Mouse (Mus musculus) hindbrain, embryonic 10.5 days (tissue): Measurements from ENCODE around the gene Tiprl. TPM values are rescaled to one million over a fixed set of nuclear protein-coding genes. Genes with fewer than 3 reads are reported as not detected.

Experiments used
- DNase-seq: peaks from one replicate; pipeline ENCODE4 v3.0.0-alpha.2; 2017; ENCODE audit warnings: low spot score
- H3K27ac ChIP-seq: fragments of 300-500 bp; sonication (generic); 2 replicates; pipeline ENCODE4 v1.5.1; 2016; ENCODE audit warnings: mild to moderate bottlenecking, moderate library complexity
- H3K27me3 ChIP-seq: fragments of 300-500 bp; sonication (generic); 2 replicates; pipeline ENCODE4 v1.6.1; 2016; ENCODE audit warnings: mild to moderate bottlenecking; ENCODE audit not compliant: poor library complexity, insufficient read depth, severe bottlenecking
- H3K36me3 ChIP-seq: fragments of 300-500 bp; sonication (generic); 2 replicates; pipeline ENCODE4 v1.6.1; 2016; ENCODE audit warnings: mild to moderate bottlenecking, moderate library complexity
- H3K4me1 ChIP-seq: fragments of 300-500 bp; sonication (generic); replicated peaks from 2 replicates; pipeline ENCODE4 v1.6.1; 2016; ENCODE audit warnings: mild to moderate bottlenecking
- H3K4me3 ChIP-seq: fragments of 300-500 bp; sonication (generic); 2 replicates; pipeline ENCODE4 v1.5.1; 2016; ENCODE audit warnings: mild to moderate bottlenecking, moderate library complexity
- H3K9me3 ChIP-seq: fragments of 300-500 bp; sonication (generic); 2 replicates; pipeline ENCODE4 v1.6.1; 2016; ENCODE audit warnings: mild to moderate bottlenecking, moderate library complexity
- WGBS: fragments of 180-500 bp; shearing (Covaris S2); methylation state at CpG from one replicate; pipeline ENCODE4 v1.1.7; 2016; 5-methylcytosine and 5-hydroxymethylcytosine counted together
- polyA plus RNA-seq: library from polyadenylated mRNA; unstranded; fragments of >200 nt; fragmentation: Nextera tagmentation; extraction: Ambion mirVana; gene quantifications from 2 replicates; pipeline ENCODE4 v1.2.1, GENCODE M21; 2016

The Tiprl gene
- 97.1 and 98.4 TPM in 2 replicates for polyA plus RNA-seq

DNA sequence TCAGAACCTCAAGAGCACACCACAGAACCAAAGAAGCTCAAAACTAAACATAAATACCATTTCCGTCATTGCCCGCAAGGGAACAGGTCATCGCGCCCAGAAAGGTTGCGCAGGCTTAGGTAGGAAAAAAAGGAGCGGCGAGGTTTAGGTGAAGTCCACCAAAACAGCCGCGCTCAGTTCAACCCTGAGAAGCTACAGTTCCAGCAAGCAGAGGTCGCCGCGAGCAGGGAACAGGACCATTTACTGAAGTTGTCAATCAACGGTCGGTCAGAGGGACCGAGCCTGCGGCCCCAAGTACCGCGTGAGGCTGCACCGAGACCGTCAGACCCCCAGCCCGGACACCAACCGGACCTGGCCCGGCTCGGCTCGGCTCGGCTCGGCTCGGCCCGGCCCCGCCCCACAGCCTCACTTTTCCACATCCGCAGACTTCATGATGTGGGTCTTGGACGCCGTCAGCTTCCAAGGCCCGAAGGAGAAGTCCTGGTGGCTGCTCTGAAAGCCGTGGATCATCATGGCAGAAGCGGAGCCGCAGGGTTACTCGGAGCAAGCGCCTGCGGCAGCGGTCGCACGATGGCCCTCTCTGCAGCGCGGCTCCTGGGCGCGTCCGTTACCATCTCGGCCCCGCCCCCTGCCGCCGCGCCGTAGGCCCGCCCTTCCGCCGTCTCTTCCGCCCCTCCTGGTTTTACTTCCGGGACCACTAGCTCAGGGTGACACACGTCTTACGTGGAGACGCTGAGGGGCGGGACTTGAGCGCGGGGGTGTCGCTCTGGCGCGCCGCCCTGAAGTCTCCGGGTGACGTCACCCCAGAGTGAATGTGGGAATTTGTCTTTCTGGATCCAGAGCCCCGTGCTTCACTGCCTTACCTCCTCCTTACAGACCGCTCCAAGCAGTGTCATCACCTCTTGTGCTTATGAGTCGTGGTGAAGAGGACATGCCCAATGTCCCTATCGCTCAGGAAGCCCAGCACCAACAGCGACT is at the start of gene Tiprl:
Tiprl (minus strand) TSS at position 676 of the 978 bp plus-strand sequence.
- Histone ChIP-seq H3K4me3 (peak within 1 kb of the TSS; percentile 91), H3K9me3 (no peaks in the 10 kb centered on the region), H3K36me3 (no peaks in the 10 kb centered on the region), H3K4me1 (peaks cover 18% of the 10 kb centered on the region), H3K27me3 (no peaks in the 10 kb centered on the region), H3K27ac (peak within 1 kb of the TSS; percentile 94)
- WGBS = under 1% methylated on average over 76 of the region's 76 CpGs
- DNase-seq = peak; percentile 96

GRCm38 (mm10) chr1:165284096-165284495 is 47.3 kb upstream of the Tiprl start:
- Histone ChIP-seq H3K4me3 (no peak overlapping the region), H3K4me1 (peaks cover 48% of the 10 kb centered on the region), H3K9me3 (no peaks in the 10 kb centered on the region), H3K36me3 (peaks cover 10% of the 10 kb centered on the region; the same call in 1 of the 2 replicates), H3K27me3 (no peaks in the 10 kb centered on the region), H3K27ac (no peak overlapping the region)
- DNase-seq = no peak
- WGBS = 72% methylated on average over 7 of the region's 7 CpGs

- Histone ChIP-seq H3K4me3 (peak overlapping the region; percentile 88), H3K4me1 (peaks cover 48% of the 10 kb centered on the region), H3K9me3 (no peaks in the 10 kb centered on the region), H3K27ac (peak overlapping the region; percentile 97; the same call in 1 of the 2 replicates), H3K27me3 (no peaks in the 10 kb centered on the region), H3K36me3 (peaks cover 6% of the 10 kb centered on the region; the same call in 1 of the 2 replicates)
- 13% methylated on average over 7 of the region's 7 CpGs for WGBS
- DNase-seq = no peak
These were observed 46.2 kb upstream of the Tiprl start for GRCm38 (mm10) chr1:165282967-165283345.

GRCm38 (mm10) chr1:165282222-165282966 is 45.6 kb upstream of the Tiprl start:
- under 1% methylated on average over 35 of the region's 35 CpGs for WGBS

DNA sequence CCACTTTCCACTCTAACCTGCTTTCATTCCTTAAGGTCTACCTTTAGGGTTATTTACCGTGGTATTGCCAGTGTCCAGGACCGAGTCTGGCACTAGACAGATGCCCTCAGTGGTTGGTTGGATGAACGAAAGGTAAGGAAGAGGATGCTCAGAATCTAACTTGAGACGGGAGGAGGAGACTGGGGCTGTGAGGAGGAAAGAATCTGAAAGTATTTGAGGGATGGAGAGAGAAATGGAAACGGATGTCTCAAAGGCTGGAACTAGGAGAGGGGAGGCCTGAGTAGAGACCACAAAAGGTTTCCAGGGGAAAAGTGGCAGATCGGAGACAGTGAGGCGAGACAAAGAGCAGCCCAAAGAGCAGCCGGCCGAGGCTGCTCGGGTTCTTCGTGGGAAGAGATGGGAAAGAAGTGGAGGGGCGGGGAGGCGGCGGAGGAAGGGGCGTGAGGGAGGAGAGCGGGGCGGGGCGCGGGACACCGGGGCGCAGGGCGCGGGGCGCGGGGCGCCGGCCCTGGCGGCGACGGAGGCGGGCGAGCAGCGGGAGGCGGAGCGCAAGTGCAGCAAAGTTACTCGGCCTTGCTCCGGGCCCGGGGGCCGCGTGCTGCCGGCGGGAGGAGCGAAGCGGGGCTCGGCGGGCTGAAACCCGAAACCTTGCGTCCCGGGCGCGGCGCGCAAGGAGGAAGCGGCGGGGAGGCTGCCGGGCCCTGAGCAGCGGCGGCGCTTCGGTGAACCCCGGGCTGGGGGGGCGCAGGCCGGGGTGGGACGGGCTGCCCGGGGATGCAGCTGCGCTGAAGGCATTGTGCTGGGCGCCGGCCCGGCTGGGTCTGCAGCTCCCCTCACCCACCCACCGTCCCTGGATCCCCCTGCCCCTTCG is 44.8 kb upstream of the Tiprl start:
- H3K27ac ChIP-seq = peak overlapping the region; percentile 97
- peak; percentile 83 for DNase-seq
- H3K36me3 ChIP-seq = no peaks in the 10 kb centered on the region
- peaks cover 48% of the 10 kb centered on the region for H3K4me1 ChIP-seq
- peak overlapping the region; percentile 88 for H3K4me3 ChIP-seq
- H3K27me3 ChIP-seq = no peaks in the 10 kb centered on the region
- H3K9me3 ChIP-seq = no peaks in the 10 kb centered on the region
- 1% methylated on average over 71 of the region's 71 CpGs for WGBS

More at GRCm38 (mm10) chr1:165282222-165282966, 45.6 kb upstream of the Tiprl start:
- Histone ChIP-seq H3K9me3 (no peaks in the 10 kb centered on the region), H3K4me3 (peak overlapping the region; percentile 88), H3K27me3 (no peaks in the 10 kb centered on the region), H3K27ac (peak overlapping the region; percentile 97), H3K36me3 (peaks cover 1% of the 10 kb centered on the region; the same call in 1 of the 2 replicates), H3K4me1 (peaks cover 48% of the 10 kb centered on the region)
- DNase-seq = no peak

DNA sequence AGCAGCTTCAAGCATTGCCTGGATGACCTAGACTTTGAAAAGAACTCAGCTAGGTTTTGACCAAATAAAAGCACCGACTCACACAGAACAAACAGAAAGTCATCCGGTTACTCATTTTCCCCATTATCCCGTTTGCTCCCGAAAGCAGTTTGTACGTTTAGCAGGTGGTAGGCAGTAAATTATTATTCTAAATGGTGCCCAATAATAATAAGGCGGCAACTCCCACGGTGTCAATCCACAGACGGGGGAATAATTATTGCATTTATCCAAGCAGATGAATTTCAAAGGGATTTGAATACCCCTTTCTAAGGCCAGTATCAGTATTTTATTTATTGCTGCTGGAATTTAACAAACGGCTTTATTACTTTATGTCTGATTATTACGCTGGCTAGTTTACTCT is 43.9 kb upstream of the Tiprl start:
- WGBS = 69% methylated on average over 10 of the region's 10 CpGs
- H3K36me3 ChIP-seq = no peaks in the 10 kb centered on the region
- no peaks in the 10 kb centered on the region for H3K9me3 ChIP-seq
- peak overlapping the region; percentile 88 for H3K4me3 ChIP-seq
- H3K4me1 ChIP-seq = peaks cover 48% of the 10 kb centered on the region
- H3K27me3 ChIP-seq = no peaks in the 10 kb centered on the region
- no peak for DNase-seq
- H3K27ac ChIP-seq = peak overlapping the region; percentile 97

DNA sequence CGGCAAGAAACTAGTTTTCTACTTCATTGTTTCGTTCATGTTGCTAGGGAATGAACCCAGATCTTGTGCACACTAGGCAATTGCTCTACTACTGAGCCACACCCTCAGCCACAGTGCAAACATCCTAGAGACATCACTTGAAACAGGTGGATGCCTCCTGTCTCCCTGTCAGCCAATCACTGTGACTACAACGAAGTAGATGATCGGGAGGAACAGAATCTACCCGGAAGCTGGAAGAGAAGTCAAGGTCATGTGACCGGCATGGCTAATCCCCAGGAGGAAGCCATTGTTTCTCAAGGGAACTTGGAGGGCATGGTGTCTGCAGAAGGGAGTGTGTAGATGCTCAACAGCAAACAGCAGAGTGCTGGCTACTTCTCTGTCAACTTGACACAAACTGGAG is 38.1 kb upstream of the Tiprl start:
- Histone ChIP-seq H3K27me3 (no peaks in the 10 kb centered on the region), H3K4me1 (peaks cover under 1% of the 10 kb centered on the region), H3K4me3 (no peak overlapping the region), H3K36me3 (no peaks in the 10 kb centered on the region), H3K27ac (no peak overlapping the region), H3K9me3 (no peaks in the 10 kb centered on the region)
- DNase-seq = no peak
- WGBS = 86% methylated on average over 6 of the region's 6 CpGs

- 51% methylated on average over 11 of the region's 11 CpGs for WGBS
- peak; percentile 69 for DNase-seq
- H3K36me3 ChIP-seq = no peaks in the 10 kb centered on the region
- no peak overlapping the region for H3K27ac ChIP-seq
- no peaks in the 10 kb centered on the region for H3K4me1 ChIP-seq
- no peaks in the 10 kb centered on the region for H3K9me3 ChIP-seq
- H3K4me3 ChIP-seq = no peak overlapping the region
- H3K27me3 ChIP-seq = no peaks in the 10 kb centered on the region
These were observed 15.4 kb upstream of the Tiprl start for GRCm38 (mm10) chr1:165252027-165252671.

- H3K9me3 ChIP-seq = no peaks in the 10 kb centered on the region
- H3K27me3 ChIP-seq = no peaks in the 10 kb centered on the region
- H3K4me1 ChIP-seq = no peaks in the 10 kb centered on the region
- no peaks in the 10 kb centered on the region for H3K36me3 ChIP-seq
- no peak overlapping the region for H3K4me3 ChIP-seq
- 83% methylated on average over 2 of the region's 2 CpGs for WGBS
- no peak overlapping the region for H3K27ac ChIP-seq
- DNase-seq = no peak
These were observed 13.8 kb upstream of the Tiprl start for GRCm38 (mm10) chr1:165250546-165250945.

- H3K4me1 ChIP-seq = no peaks in the 10 kb centered on the region
- DNase-seq = no peak
- H3K4me3 ChIP-seq = no peak overlapping the region
- H3K27ac ChIP-seq = no peak overlapping the region
- 75% methylated on average over 4 of the region's 4 CpGs for WGBS
- H3K27me3 ChIP-seq = no peaks in the 10 kb centered on the region
- H3K9me3 ChIP-seq = no peaks in the 10 kb centered on the region
- H3K36me3 ChIP-seq = no peaks in the 10 kb centered on the region
These were observed 12.0 kb upstream of the Tiprl start for GRCm38 (mm10) chr1:165248842-165249241.

DNA sequence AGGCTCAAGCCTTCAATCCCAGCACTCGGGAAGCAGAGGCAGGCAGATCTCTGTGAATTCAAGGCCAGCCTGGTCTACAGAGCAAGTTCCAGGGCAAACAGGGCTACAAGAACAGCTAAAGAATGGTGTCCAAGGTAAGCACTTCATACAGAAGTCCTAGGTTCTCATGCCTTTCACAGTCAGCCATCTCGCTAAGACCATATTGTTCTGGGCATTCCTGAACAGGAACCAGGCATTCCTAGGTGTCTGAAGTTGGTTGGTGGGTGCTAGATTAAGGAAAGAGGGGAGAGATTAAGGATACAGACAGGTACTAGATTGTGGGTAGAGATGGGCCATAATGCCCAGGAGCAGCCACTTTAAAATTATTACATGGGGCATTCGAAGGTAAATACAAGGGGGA is 11.0 kb upstream of the Tiprl start:
- H3K36me3 ChIP-seq = no peaks in the 10 kb centered on the region
- no peaks in the 10 kb centered on the region for H3K4me1 ChIP-seq
- no peak overlapping the region for H3K27ac ChIP-seq
- no peaks in the 10 kb centered on the region for H3K9me3 ChIP-seq
- WGBS = 89% methylated on average over 3 of the region's 3 CpGs
- no peak overlapping the region for H3K4me3 ChIP-seq
- DNase-seq = no peak
- H3K27me3 ChIP-seq = no peaks in the 10 kb centered on the region

- no peaks in the 10 kb centered on the region for H3K4me1 ChIP-seq
- no peaks in the 10 kb centered on the region for H3K9me3 ChIP-seq
- WGBS = 82% methylated on average over 5 of the region's 5 CpGs
- DNase-seq = no peak
- no peak overlapping the region for H3K4me3 ChIP-seq
- no peaks in the 10 kb centered on the region for H3K27me3 ChIP-seq
- H3K36me3 ChIP-seq = no peaks in the 10 kb centered on the region
- H3K27ac ChIP-seq = no peak overlapping the region
These were observed 10.3 kb upstream of the Tiprl start for GRCm38 (mm10) chr1:165247085-165247484.
